Mouse (Mus musculus) ES-E14 (cell line): ENCODE results near the gene Bag3. TPM values are rescaled to one million over a fixed set of nuclear protein-coding genes. Genes with fewer than 3 reads are reported as not detected.

Source experiments
- DNase-seq: peaks from one replicate; pipeline ENCODE4 v3.0.0-alpha.2; 2013; ENCODE audit warnings: low read depth, low spot score
- H3K27ac ChIP-seq: 2 replicates; pipeline ENCODE4 v1.5.1; 2012; ENCODE audit warnings: low read depth, mild to moderate bottlenecking, low read length, moderate library complexity, mixed read lengths; ENCODE audit not compliant: poor library complexity, insufficient read depth, severe bottlenecking
- H3K36me3 ChIP-seq: 2 replicates; pipeline ENCODE4 v1.6.1; 2012; ENCODE audit warnings: mild to moderate bottlenecking, low read length, moderate library complexity, mixed read lengths; ENCODE audit not compliant: control insufficient read depth, poor library complexity, insufficient read depth, severe bottlenecking
- H3K4me1 ChIP-seq, 2 experiments: fragments of 150-350 bp in 1 of 2; sonication (generic) in 1 of 2; 2 replicates each; pipeline ENCODE4 v1.6.1; 2012; ENCODE audit warnings: low read length in 2 of 2, mild to moderate bottlenecking in 1 of 2, mixed read lengths in 1 of 2; ENCODE audit not compliant: control insufficient read depth in 2 of 2, insufficient read depth in 2 of 2, poor library complexity in 1 of 2
- H3K4me3 ChIP-seq, 2 experiments: fragments of 150-350 bp in 1 of 2; sonication (generic) in 1 of 2; 2 replicates each; pipeline ENCODE4 v1.5.1; 2012; ENCODE audit warnings: low read length in 2 of 2, low read depth in 1 of 2, mild to moderate bottlenecking in 1 of 2, mixed read lengths in 1 of 2; ENCODE audit not compliant: insufficient read depth in 1 of 2, poor library complexity in 1 of 2, severe bottlenecking in 1 of 2
- H3K9ac ChIP-seq: 2 replicates; pipeline ENCODE4 v1.6.1; 2012; ENCODE audit warnings: low read depth, mild to moderate bottlenecking, low read length, mixed read lengths; ENCODE audit not compliant: poor library complexity, insufficient read depth, severe bottlenecking
- H3K9me3 ChIP-seq: fragments of 150-350 bp; sonication (generic); 2 replicates; pipeline ENCODE4 v1.6.1; 2012; ENCODE audit warnings: low read depth, mild to moderate bottlenecking, low read length; ENCODE audit not compliant: control insufficient read depth, insufficient read depth
- CHD2 ChIP-seq: IDR thresholded peaks from 2 replicates; pipeline ENCODE4 v1.6.1; 2014; ENCODE audit warnings: mild to moderate bottlenecking, low read depth, low read length, inconsistent platforms
- HCFC1 ChIP-seq: IDR thresholded peaks from 2 replicates; pipeline ENCODE4 v1.6.1; 2012; ENCODE audit warnings: low read length, inconsistent platforms, borderline replicate concordance; ENCODE audit not compliant: insufficient read depth
- MAFK ChIP-seq: IDR thresholded peaks from 2 replicates; pipeline ENCODE4 v1.6.1; 2014; ENCODE audit warnings: mild to moderate bottlenecking, low read depth, low read length, inconsistent platforms; ENCODE audit not compliant: insufficient read depth
- ZC3H11A ChIP-seq: IDR thresholded peaks from 2 replicates; pipeline ENCODE4 v1.6.1; 2012; ENCODE audit warnings: low read depth, mild to moderate bottlenecking, inconsistent platforms, low read length, borderline replicate concordance
- ZNF384 ChIP-seq: IDR thresholded peaks from 2 replicates; pipeline ENCODE4 v1.6.1; 2012; ENCODE audit warnings: low read depth, low read length, inconsistent platforms
- in situ Hi-C, 2 experiments: fragments of 600-800 bp; cut with MboI; formaldehyde crosslinking; loops; one replicate each; pipeline ENCODE4 v1.15.1; 2025; ENCODE audit warnings: low sequenced_read_pairs in 2 of 2, inconsistent platforms in 1 of 2; ENCODE audit not compliant: unreplicated experiment in 2 of 2
- total RNA-seq: library from RNA; depleted of rRNA; stranded (reverse); fragments of 300-350 nt; gene quantifications from 2 replicates; pipeline ENCODE4 v1.2.3, GENCODE M21; 2012

Bag3 gene
- total RNA-seq, 1 experiment, result 13.6 TPM

- Histone ChIP-seq H3K4me1 (peaks cover 5 to 13% of the 10 kb centered on the region in 2 experiments; a peak in 2 of 4 replicates), H3K27ac (no peak overlapping the region), H3K36me3 (no peaks in the 10 kb centered on the region), H3K4me3 (no peak overlapping the region), H3K9me3 (no peaks in the 10 kb centered on the region), H3K9ac (no peak overlapping the region)
- no peak for TF ChIP-seq ZNF384
- TF ChIP-seq MAFK, result no peak
- TF ChIP-seq CHD2, result no peak
- no peak for TF ChIP-seq ZC3H11A
- TF ChIP-seq HCFC1, result no peak
- in situ Hi-C loops, result no loop called here
- no peak for DNase-seq
These were observed 58.6 kb downstream of the Bag3 start for GRCm38 (mm10) chr7:128581864-128582484.

GRCm38 (mm10) chr7:128583213-128583948 lies 60.0 kb downstream of the Bag3 start:
- H3K4me3 ChIP-seq, result no peak overlapping the region
- no peak overlapping the region for H3K9ac ChIP-seq
- no peak for DNase-seq
- in situ Hi-C loops, result no loop called here
- H3K27ac ChIP-seq, result no peak overlapping the region
- H3K9me3 ChIP-seq, result no peaks in the 10 kb centered on the region
- peaks cover 5 to 15% of the 10 kb centered on the region in 2 experiments; a peak in 2 of 4 replicates for H3K4me1 ChIP-seq
- H3K36me3 ChIP-seq, result no peaks in the 10 kb centered on the region
- no peak for TF ChIP-seq ZNF384
- TF ChIP-seq HCFC1, result no peak
- TF ChIP-seq CHD2, result no peak
- no peak for TF ChIP-seq ZC3H11A
- peak; percentile 73 for TF ChIP-seq MAFK

- H3K4me3 ChIP-seq, result no peak overlapping the region
- in situ Hi-C loops, result no loop called here
- peaks cover 5 to 21% of the 10 kb centered on the region in 2 experiments; a peak in 3 of 4 replicates for H3K4me1 ChIP-seq
- no peaks in the 10 kb centered on the region for H3K9me3 ChIP-seq
- DNase-seq, result no peak
- no peaks in the 10 kb centered on the region for H3K36me3 ChIP-seq
- H3K9ac ChIP-seq, result no peak overlapping the region
- no peak for TF ChIP-seq HCFC1
- no peak overlapping the region for H3K27ac ChIP-seq
These were observed 64.0 kb downstream of the Bag3 start for GRCm38 (mm10) chr7:128587334-128587933.

- Histone ChIP-seq H3K9ac (no peak overlapping the region), H3K36me3 (no peaks in the 10 kb centered on the region), H3K27ac (no peak overlapping the region), H3K4me3 (no peak overlapping the region), H3K9me3 (no peaks in the 10 kb centered on the region), H3K4me1 (peaks cover 2 to 11% of the 10 kb centered on the region in 2 experiments; a peak in 3 of 4 replicates)
- in situ Hi-C loops, result no loop called here
- DNase-seq, result no peak
- TF ChIP-seq HCFC1 (no peak), CHD2 (no peak), MAFK (no peak)
These were observed 68.1 kb downstream of the Bag3 start for GRCm38 (mm10) chr7:128591345-128592084.
